23 mouse cellular contexts compared by ENCODE assay signal in genomic region chr8:28595880-28596279, GRCm38 (mm10).
"Had no signal": no experiment of that assay in that cellular context is flagged by ENCODE, and none has a peak within 500 bp of the region (broad histone marks: within the 10 kb centered on the region; RNA-seq: fewer than 3 reads in every experiment).

No protein-coding gene starts in this region.

- ATAC-seq: liver, embryonic 12.5 days; midbrain, embryonic 13.5 days; midbrain, embryonic 16.5 days had no signal

- H3K4me1 ChIP-seq: limb, embryonic 13.5 days; liver, embryonic 12.5 days; liver, embryonic 15.5 days; megakaryocyte, embryonic 14.5 days; midbrain, embryonic 10.5 days; midbrain, embryonic 13.5 days; neural tube, embryonic 13.5 days; stomach, embryonic 15.5 days had no signal

- H3K4me3 ChIP-seq: layer of hippocampus, adult 2 months; limb, embryonic 10.5 days; limb, embryonic 13.5 days; liver, embryonic 12.5 days; liver, embryonic 15.5 days; lung, embryonic 15.5 days; megakaryocyte, embryonic 14.5 days; midbrain, embryonic 10.5 days; midbrain, embryonic 13.5 days; myocyte; neural tube, embryonic 13.5 days; stomach, embryonic 15.5 days had no signal

- H3K36me3 ChIP-seq: limb, embryonic 10.5 days; limb, embryonic 13.5 days; liver, embryonic 12.5 days; liver, embryonic 15.5 days; lung, embryonic 15.5 days; midbrain, embryonic 10.5 days; midbrain, embryonic 13.5 days; neural tube, embryonic 13.5 days; stomach, embryonic 15.5 days had no signal

- H3K9me3 ChIP-seq: limb, embryonic 10.5 days; limb, embryonic 13.5 days; liver, embryonic 12.5 days; liver, embryonic 15.5 days; lung, embryonic 15.5 days; midbrain, embryonic 10.5 days; midbrain, embryonic 13.5 days; neural tube, embryonic 13.5 days; stomach, embryonic 15.5 days had no signal

- H3K27ac ChIP-seq: layer of hippocampus, adult 2 months; limb, embryonic 10.5 days; limb, embryonic 13.5 days; liver, embryonic 12.5 days; liver, embryonic 15.5 days; lung, embryonic 15.5 days; midbrain, embryonic 10.5 days; midbrain, embryonic 13.5 days; neural tube, embryonic 13.5 days; stomach, embryonic 15.5 days had no signal

- H3K9ac ChIP-seq: limb, embryonic 13.5 days; liver, embryonic 12.5 days; liver, embryonic 15.5 days; lung, embryonic 15.5 days; midbrain, embryonic 13.5 days; neural tube, embryonic 13.5 days; stomach, embryonic 15.5 days had no signal

- H3K27me3 ChIP-seq: liver, embryonic 12.5 days; liver, embryonic 15.5 days; lung, embryonic 15.5 days; megakaryocyte, embryonic 14.5 days; midbrain, embryonic 13.5 days; neural tube, embryonic 13.5 days; stomach, embryonic 15.5 days had no signal

- H3K4me2 ChIP-seq: limb, embryonic 13.5 days; liver, embryonic 12.5 days; liver, embryonic 15.5 days; lung, embryonic 15.5 days; midbrain, embryonic 13.5 days; neural tube, embryonic 13.5 days; stomach, embryonic 15.5 days had no signal

- DNase-seq: kidney, postnatal 25 days; layer of hippocampus, adult 9-11 months; liver; lung, adult 18-20 months; lung, postnatal 10 days; lung, postnatal 36 days; retina, postnatal 1 day; right cerebral cortex, postnatal 25 days; spleen, adult 18-20 months; thymus, postnatal 25 days had no signal
